Mouse (Mus musculus) liver, postnatal 0 days (tissue): ENCODE measurements around the gene Itih2. TPM values are rescaled to one million over a fixed set of nuclear protein-coding genes. Genes with fewer than 3 reads are reported as not detected.

Source experiments
- ATAC-seq: fragments of 200-750 bp; cut with Nextera tagmentation; 2 replicates; pipeline ENCODE4 v1.8.0; 2017; ENCODE audit warnings: mild to moderate bottlenecking, moderate library complexity
- DNase-seq: peaks from one replicate; pipeline ENCODE4 v3.0.0-alpha.2; 2016
- H3K27ac ChIP-seq: fragments of 300-500 bp; sonication (generic); 2 replicates; pipeline ENCODE4 v1.5.1; 2014; ENCODE audit warnings: antibody characterized with exemption, moderate library complexity, mild to moderate bottlenecking, low read depth
- H3K27me3 ChIP-seq: fragments of 300-500 bp; sonication (generic); 2 replicates; pipeline ENCODE4 v1.6.1; 2014; ENCODE audit warnings: low read length, control low read depth, mixed read lengths; ENCODE audit not compliant: insufficient read depth
- H3K36me3 ChIP-seq: fragments of 300-500 bp; sonication (generic); replicated peaks from 2 replicates; pipeline ENCODE4 v1.6.1; 2014; ENCODE audit warnings: mild to moderate bottlenecking, control low read depth, low read length, moderate library complexity, mixed read lengths; ENCODE audit not compliant: insufficient read depth
- H3K4me1 ChIP-seq: fragments of 300-500 bp; sonication (generic); 2 replicates; pipeline ENCODE4 v1.6.1; 2014; ENCODE audit warnings: antibody characterized with exemption, mild to moderate bottlenecking, control low read depth; ENCODE audit not compliant: insufficient read depth
- H3K4me2 ChIP-seq: fragments of 300-500 bp; sonication (generic); 2 replicates; pipeline ENCODE4 v1.6.1; 2014; ENCODE audit warnings: low read depth, mild to moderate bottlenecking, low read length, moderate library complexity, mixed read lengths
- H3K4me3 ChIP-seq: fragments of 300-500 bp; sonication (generic); 2 replicates; pipeline ENCODE4 v1.5.1; 2014; ENCODE audit warnings: low read depth, low read length
- H3K9ac ChIP-seq: fragments of 300-500 bp; sonication (generic); replicated peaks from 2 replicates; pipeline ENCODE4 v1.6.1; 2014; ENCODE audit warnings: mild to moderate bottlenecking, moderate library complexity
- H3K9me3 ChIP-seq: fragments of 300-500 bp; sonication (generic); 2 replicates; pipeline ENCODE4 v1.6.1; 2016; ENCODE audit warnings: mild to moderate bottlenecking, control low read depth, low read length, mixed read lengths
- CTCF ChIP-seq: sonication (generic); IDR thresholded peaks from 2 replicates; pipeline ENCODE4 v1.5.1; 2016; ENCODE audit warnings: antibody characterized with exemption, low read depth
- EP300 ChIP-seq: IDR thresholded peaks from 2 replicates; pipeline ENCODE4 v1.6.1; 2016; ENCODE audit warnings: antibody characterized with exemption, low read depth, mild to moderate bottlenecking
- WGBS: fragments of 180-500 bp; shearing (Covaris S2); extraction: QIAGEN DNeasy Blood & Tissue Kit; methylation state at CpG from one replicate; pipeline ENCODE4 v1.1.7; 2014; ENCODE audit not compliant: insufficient replicate concordance; 5-methylcytosine and 5-hydroxymethylcytosine counted together
- polyA plus RNA-seq: library from polyadenylated mRNA; unstranded; fragments of >200 nt; fragmentation: Nextera tagmentation; extraction: Ambion mirVana; gene quantifications from 2 replicates; pipeline ENCODE4 v1.2.1, GENCODE M21; 2015

Gene Itih2
- polyA plus RNA-seq, 1 experiment from 2014 or later: 547 TPM

- Histone ChIP-seq H3K27me3 (no peaks in the 10 kb centered on the region), H3K36me3 (peaks cover 16% of the 10 kb centered on the region; the same call in 1 of the 2 replicates), H3K9ac (no peak overlapping the region), H3K4me1 (0 out of 2 replicates have a peak, but pooled peaks cover 2% of the 10 kb centered on the region), H3K27ac (no peak overlapping the region), H3K4me2 (no peak overlapping the region), H3K4me3 (no peak overlapping the region), H3K9me3 (no peaks in the 10 kb centered on the region)
- no peak for ATAC-seq
- TF ChIP-seq EP300 (no peak), CTCF (no peak)
- WGBS: 70% methylated on average over 6 of the region's 6 CpGs
- DNase-seq: no peak
Measured at GRCm38 (mm10) chr2:10108535-10109189, 22.5 kb downstream of the Itih2 start.

GRCm38 (mm10) chr2:10101180-10101579, 30.0 kb downstream of the Itih2 start:
- TF ChIP-seq CTCF (peak; percentile 83), EP300 (no peak)
- peaks cover 10% of the 10 kb centered on the region for H3K4me1 ChIP-seq
- no peak overlapping the region for H3K9ac ChIP-seq
- 18% methylated on average over 6 of the region's 6 CpGs for WGBS
- H3K27ac ChIP-seq: peak overlapping the region; percentile 26; the same call in 1 of the 2 replicates
- H3K4me3 ChIP-seq: no peak overlapping the region
- H3K4me2 ChIP-seq: no peak overlapping the region
- no peaks in the 10 kb centered on the region for H3K9me3 ChIP-seq
- no peaks in the 10 kb centered on the region for H3K27me3 ChIP-seq
- ATAC-seq (no peak; the same call in 1 of the 2 replicates), DNase-seq (no peak)
- peaks cover 24% of the 10 kb centered on the region for H3K36me3 ChIP-seq

- WGBS: 67% methylated on average over 2 of the region's 2 CpGs
- Histone ChIP-seq H3K27ac (peak overlapping the region; percentile 22; the same call in 1 of the 2 replicates), H3K27me3 (no peaks in the 10 kb centered on the region), H3K4me3 (no peak overlapping the region), H3K9me3 (no peaks in the 10 kb centered on the region), H3K36me3 (peaks cover 24% of the 10 kb centered on the region), H3K4me1 (peaks cover 10% of the 10 kb centered on the region), H3K4me2 (no peak overlapping the region), H3K9ac (no peak overlapping the region)
- peak; percentile 31 for ATAC-seq
- TF ChIP-seq CTCF: no peak
- no peak for TF ChIP-seq EP300
- no peak for DNase-seq
Measured at GRCm38 (mm10) chr2:10100471-10100870, 30.7 kb downstream of the Itih2 start.

GRCm38 (mm10) chr2:10098598-10099215, 32.5 kb downstream of the Itih2 start:
- no peak overlapping the region for H3K27ac ChIP-seq
- ATAC-seq (no peak), DNase-seq (peak; percentile 65)
- no peaks in the 10 kb centered on the region for H3K9me3 ChIP-seq
- no peak overlapping the region for H3K4me3 ChIP-seq
- peaks cover 19% of the 10 kb centered on the region for H3K36me3 ChIP-seq
- TF ChIP-seq EP300: no peak
- TF ChIP-seq CTCF: peak; percentile 77
- H3K4me2 ChIP-seq: no peak overlapping the region
- H3K27me3 ChIP-seq: no peaks in the 10 kb centered on the region
- peaks cover 12% of the 10 kb centered on the region for H3K4me1 ChIP-seq
- H3K9ac ChIP-seq: no peak overlapping the region
- WGBS: 33% methylated on average over 9 of the region's 9 CpGs

DNA sequence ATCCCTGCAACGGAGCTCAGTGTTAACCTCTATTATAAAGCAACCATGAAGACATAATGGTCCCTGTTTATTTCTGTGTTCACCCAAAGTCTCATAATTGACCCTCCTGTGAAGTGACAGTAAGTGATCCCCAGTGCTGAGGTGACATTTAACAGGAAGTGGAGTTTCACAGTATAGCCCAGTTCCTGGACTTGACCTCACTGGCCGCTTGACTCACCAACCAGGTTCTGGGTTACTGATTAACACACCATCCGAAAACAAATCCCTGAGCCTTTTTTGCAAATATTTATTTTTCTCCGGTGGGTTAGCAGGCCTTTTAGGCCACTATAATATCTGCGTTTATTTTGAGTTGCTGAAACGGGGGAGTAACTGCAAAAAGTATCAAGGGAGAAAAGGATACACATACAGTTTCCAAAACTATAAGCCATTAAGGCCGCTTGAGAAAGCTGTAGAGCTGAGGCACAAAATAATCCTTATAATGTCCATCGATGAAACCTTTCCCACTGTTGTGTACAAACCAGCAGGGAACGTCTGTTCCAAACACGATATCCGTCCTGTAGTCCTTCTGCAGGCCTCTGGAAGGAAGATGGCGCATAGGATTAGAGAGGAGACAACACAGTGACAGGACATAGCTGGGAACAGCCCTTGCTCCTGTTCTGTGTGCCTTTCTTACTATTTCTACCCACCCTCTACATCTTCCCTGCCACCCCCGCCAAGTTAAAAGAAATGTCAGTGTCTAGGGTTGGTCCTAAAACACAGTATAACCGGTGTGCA, 36.7 kb downstream of the Itih2 start:
- Histone ChIP-seq H3K4me3 (no peak overlapping the region), H3K27me3 (no peaks in the 10 kb centered on the region), H3K4me1 (peaks cover 11% of the 10 kb centered on the region), H3K9me3 (no peaks in the 10 kb centered on the region), H3K9ac (no peak overlapping the region), H3K27ac (peak overlapping the region; percentile 86), H3K36me3 (peaks cover 48% of the 10 kb centered on the region), H3K4me2 (no peak overlapping the region)
- TF ChIP-seq EP300 (no peak), CTCF (0 out of 2 replicates have a peak, but pooled peaks have one; percentile 5)
- 64% methylated on average over 14 of the region's 14 CpGs for WGBS
- no peak for DNase-seq
- peak; percentile 82 for ATAC-seq

- peak; percentile 24; the same call in 1 of the 2 replicates for ATAC-seq
- Histone ChIP-seq H3K36me3 (peaks cover 62% of the 10 kb centered on the region), H3K27me3 (no peaks in the 10 kb centered on the region), H3K4me1 (no peaks in the 10 kb centered on the region; the same call in 1 of the 2 replicates), H3K9me3 (no peaks in the 10 kb centered on the region), H3K4me2 (no peak overlapping the region), H3K9ac (no peak overlapping the region), H3K4me3 (no peak overlapping the region), H3K27ac (no peak overlapping the region; the same call in 1 of the 2 replicates)
- 82% methylated on average over 8 of the region's 8 CpGs for WGBS
- no peak for DNase-seq
- no peak for TF ChIP-seq CTCF
- TF ChIP-seq EP300: no peak
Measured at GRCm38 (mm10) chr2:10087256-10087850, 43.8 kb downstream of the Itih2 start.
